Mouse (Mus musculus) left cerebral cortex, adult 9 months (tissue): ENCODE results near the gene Actl10.
A peak's percentile ranks its signal among the peaks of the same experiment; 100 is the strongest.

ENCODE experiments used
- DNase-seq, 2 experiments: peaks; one replicate each; pipeline ENCODE4 v3.0.0; 2022; ENCODE audit warnings: low spot score in 2 of 2

Gene Actl10

DNA sequence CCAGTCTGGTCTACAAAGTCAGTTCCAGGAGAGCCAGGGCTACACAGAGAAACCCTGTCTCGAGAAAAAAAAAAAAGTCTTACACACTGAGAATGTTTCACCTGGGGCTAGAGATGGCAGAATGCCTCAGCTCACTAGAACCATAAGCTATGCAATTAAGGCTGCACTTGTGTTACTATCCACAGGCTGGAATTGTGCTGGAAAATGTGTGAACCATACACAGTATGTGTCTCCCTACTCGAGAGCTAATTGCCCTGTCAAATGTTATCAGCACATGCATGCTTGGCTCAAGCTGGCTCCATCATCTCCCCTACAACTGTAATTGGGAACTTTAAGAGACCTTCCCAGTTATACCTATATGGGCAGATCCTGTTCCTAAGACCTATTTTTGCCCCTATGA is 639 bp upstream of the Actl10 start:
- DNase-seq = no peak

- no peak for DNase-seq
These were observed 351 bp downstream of the Actl10 start for GRCm38 (mm10) chr2:154551927-154552326.

DNA sequence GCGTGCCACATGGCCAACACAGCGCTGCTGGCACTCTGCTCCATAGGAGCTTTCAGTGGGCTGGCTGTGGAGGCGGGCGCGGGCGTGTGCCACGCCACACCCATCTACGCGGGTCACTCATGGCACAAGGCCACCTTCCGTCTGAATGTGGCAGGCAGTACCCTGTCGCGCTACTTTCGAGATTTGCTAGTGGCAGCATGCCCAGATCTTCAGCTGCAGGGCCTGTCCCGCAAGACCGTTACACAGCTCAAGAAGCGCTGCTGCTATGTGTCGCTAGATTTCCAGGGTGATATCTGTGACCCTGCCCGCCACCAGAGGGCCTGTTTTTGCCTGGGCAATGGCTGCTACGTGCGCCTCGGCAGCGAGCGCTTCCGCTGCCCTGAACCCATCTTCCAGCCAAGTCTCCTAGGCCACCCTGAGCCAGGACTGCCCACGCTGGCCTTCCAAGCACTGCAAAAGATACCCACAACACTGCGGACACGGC is 890 bp downstream of the Actl10 start:
- peak in 1 of 2 experiments; percentile 65 for DNase-seq

GRCm38 (mm10) chr2:154555235-154555634 is 3.7 kb downstream of the Actl10 start:
- DNase-seq = peak; percentile 70 to 80

- peak in 1 of 2 experiments; percentile 66 for DNase-seq
These were observed 5.7 kb downstream of the Actl10 start for GRCm38 (mm10) chr2:154557184-154557832.

GRCm38 (mm10) chr2:154558264-154559039 is 6.9 kb downstream of the Actl10 start, which contains the start of gene Necab3:
TSS of gene Necab3 (minus strand) at chr2:154558890.
- DNase-seq = peak in 1 of 2 experiments; percentile 59

DNA sequence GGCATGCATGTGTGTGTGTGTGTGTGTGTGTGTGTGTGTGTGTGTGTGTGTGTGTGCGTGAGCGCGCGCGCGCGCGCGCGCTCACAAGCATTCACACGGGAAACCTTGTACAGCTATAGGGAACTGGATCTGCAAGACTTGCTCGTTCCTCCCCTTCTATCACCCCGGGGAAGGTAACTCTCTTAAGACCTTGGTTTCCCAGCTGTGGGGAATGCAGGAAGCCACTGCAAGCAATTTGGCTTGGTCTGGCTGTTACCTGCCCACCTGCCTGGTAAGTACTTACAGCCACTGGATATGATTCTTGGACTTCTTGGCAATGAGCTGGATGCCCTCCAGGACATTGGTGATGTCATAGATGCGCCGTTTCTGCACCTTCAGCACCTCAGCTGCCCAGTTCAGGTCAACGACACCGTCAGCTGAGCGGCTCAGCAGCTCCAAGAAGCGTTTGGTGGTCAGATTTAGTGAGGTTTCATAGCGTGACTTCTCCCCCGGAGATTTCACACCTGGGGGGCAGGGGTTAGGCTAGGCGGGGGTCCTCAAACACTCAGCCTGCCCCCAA is 12.1 kb downstream of the Actl10 start:
- DNase-seq = no peak

GRCm38 (mm10) chr2:154565562-154565961 is 14.0 kb downstream of the Actl10 start:
- peak in 1 of 2 experiments; percentile 48 for DNase-seq

GRCm38 (mm10) chr2:154566641-154567040 is 15.1 kb downstream of the Actl10 start:
- no peak for DNase-seq

DNA sequence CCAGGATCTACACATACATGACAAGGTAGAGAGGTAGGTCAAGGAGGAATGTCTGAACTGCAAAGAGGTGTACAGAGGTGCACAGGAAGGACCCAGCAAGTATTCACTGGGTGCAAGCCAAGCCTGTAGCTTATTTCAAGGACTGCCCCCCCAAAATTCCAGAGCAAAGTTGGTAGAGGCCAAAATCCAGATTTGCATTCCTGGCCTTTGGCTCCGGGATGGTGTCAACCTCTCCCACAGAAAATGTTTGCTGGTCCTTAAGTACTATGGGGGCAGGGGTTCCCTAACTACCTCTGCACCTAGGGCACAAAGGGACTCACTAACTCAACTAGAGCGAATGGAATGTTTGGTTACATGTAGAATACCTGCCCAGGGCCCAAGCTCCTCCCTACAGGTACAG is 16.2 kb downstream of the Actl10 start:
- no peak for DNase-seq

DNA sequence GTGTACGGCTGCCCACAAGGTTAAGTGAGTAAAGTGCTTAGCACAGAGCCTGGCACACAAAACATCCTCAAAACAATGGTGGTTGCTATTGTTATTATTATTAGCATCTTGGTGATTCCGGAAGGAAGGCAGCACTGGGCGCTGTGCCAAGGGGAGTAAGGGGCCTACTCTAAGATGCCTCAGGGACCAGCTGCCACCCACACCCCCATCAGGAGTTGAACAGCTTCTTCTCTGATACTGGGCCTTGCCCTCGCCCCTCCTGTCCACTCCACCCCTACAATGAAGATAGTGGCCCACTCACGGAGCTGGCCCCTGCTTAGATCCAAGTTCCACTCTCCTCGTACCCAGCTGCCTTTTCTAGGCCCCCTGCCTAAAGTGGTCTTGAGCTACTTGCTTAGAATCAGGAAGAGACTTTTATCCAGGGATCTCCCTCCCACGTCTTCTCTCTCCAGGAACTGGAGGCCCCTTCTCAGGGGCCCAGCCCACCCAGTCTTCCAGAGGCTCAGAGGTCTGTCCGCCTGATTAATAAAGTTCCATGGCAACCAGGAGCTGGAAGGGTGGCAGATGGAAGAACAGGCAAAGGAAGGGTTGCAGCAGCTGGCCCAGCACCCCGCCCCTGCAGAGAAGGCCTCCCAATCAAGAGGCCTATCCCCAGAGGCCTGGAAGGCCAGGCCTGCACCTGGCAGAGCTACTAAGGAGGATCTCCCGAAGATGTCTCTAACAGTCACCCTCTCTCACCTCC is 16.9 kb downstream of the Actl10 start:
- no peak for DNase-seq

GRCm38 (mm10) chr2:154569071-154569748 is 17.6 kb downstream of the Actl10 start:
- peak in 1 of 2 experiments; percentile 58 for DNase-seq

DNA sequence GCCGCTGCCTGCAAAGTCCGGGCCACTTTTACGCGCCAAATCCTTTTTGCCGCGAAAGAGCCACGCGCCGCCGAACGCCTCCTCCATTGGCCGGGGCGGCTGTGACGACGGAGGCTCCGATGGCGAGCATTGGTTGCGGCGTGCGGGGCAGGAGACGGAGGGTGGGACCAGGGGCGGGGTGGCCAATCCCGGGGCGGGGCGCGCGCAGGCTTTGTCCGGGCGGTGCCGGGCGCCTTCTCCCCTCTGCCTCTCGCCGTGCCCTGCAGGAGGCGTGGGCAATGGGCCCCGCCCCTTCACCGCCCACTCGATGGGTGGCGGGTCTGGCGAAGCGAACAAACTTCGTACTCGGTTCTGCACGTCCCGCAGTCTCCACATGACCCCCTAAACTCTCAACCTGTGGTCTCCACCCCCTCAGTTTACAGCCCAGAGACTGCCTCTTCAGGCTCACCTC is 18.3 kb downstream of the Actl10 start, which contains the start of gene E2f1:
Gene E2f1 (minus strand): TSS at position 57 of the 451 bp plus-strand sequence.
- DNase-seq = peak; percentile 62 to 90

DNA sequence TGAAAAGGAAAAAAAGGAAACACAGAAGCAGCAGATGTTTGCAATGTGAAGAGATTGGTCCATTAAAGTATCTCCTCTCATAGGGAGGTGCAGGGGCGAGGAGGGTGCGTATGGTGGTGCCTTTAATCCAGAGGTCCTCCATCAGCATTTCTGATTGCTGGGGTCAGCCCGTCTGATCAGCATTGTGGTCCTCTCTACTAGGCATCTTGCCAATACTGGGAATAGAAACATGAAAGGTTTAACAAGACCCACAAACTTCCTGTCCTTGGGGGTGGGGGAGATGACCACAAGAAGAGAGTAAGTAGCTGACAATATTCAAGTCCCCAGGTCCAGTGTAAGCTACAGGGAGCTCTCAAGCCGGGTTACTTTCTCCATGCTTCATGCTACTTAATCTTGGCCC is 19.1 kb downstream of the Actl10 start:
- DNase-seq = no peak

GRCm38 (mm10) chr2:154571266-154571665 is 19.7 kb downstream of the Actl10 start:
- no peak for DNase-seq

GRCm38 (mm10) chr2:154571976-154572375 is 20.4 kb downstream of the Actl10 start:
- peak in 1 of 2 experiments; percentile 31 for DNase-seq

DNA sequence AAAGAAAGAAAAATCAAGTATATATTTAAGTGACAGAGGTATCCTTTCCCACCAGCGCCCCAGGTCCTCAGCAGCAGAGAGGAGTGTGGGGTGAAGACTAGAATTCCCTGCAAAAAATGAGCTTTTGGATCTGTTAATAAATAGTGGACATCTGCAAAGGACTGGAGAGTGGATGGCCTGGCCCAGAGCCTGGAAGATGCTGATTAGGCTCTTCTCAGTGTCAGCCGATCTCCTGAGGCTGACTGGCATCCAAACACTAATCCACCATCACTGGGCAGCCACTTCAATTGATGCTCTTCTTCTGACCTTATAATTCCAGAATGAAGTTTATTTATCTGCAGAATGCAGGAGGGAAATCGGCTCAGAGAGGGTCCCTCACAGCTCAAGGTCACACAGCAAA is 21.4 kb downstream of the Actl10 start:
- DNase-seq = no peak

GRCm38 (mm10) chr2:154574271-154574670 is 22.7 kb downstream of the Actl10 start:
- no peak for DNase-seq

DNA sequence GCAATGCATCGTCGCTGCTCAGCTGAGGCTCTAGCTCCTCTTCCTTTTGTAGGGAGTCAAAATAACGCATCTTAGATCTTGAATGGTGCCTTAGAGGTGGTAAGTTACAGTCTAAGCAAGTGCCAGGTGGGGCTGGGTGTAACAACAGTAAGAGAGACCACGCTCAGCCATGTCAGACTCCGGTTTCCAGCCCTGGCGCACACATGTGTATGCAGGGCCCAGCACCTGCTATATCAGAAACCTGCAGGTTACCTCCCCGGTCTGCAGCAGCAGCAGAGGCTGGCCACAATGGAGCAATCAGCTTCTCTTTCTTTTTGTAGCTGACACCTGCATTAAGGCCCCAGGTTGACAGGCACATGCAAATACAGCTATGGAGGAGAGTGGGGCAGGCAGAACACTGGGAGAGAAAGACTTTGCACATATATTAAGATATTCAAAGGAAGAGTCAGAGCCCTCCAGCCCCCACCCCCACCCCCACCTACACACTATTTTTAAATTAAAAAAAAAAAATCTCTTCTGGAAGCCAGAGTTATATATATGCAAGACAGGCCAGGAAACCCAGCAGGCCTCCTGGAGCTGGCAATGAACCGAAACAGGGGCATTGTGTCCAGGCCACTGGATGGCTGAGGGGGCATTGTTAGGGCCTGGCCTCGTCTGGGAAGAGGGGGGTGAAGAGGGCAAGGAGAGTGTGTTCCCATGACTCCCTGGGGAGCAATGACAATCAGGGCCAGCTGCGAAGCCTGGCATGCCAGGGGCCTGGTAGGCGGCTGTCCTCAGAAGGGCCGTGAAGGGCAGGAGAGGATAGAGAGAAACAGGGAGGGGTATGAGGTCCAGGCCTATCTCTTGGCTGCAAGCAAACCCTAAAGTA is 25.5 kb downstream of the Actl10 start:
- no peak for DNase-seq

DNA sequence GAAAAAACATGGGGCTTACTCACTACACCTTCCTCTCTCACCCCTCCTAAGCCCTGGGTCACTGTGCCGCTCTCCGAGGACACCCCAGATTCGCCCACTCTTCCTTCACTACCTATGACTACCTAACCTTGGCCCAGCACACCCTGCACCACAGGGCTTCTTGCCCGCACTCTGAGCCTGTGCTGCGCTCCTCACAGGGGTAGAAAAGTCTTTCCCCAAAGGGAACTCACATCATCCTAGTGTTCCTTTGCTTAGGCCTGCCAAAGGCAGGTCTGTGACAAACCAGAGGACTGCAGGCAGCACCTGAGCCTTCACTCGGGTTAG is 26.1 kb downstream of the Actl10 start:
- no peak for DNase-seq
